Mouse (Mus musculus): ENCODE data around the gene Wdr5.

GRCm38 (mm10) chr2:27516289-27516688 lies 1.3 kb downstream of the Wdr5 start:
- TF ChIP-seq CTCF (IDR thresholded peaks at IDR 0.05; ENCODE audit: control insufficient read depth, insufficient read depth, insufficient replicate concordance, low read depth, low read length) (no peak), POLR2A (IDR thresholded peaks at IDR 0.05; ENCODE audit: control insufficient read depth, low read depth, low read length) (no peak)
